Mouse (Mus musculus): Measurements from ENCODE around the gene Rln1. TPM values are rescaled to one million over a fixed set of nuclear protein-coding genes. Genes with fewer than 3 reads are reported as not detected.

Gene Rln1
- total RNA-seq, 1 experiment from 2014 or later, result not detected

- ATAC-seq (replicated peaks in 1 of 2; ENCODE audit: insufficient read depth in 1 of 2, low FRiP score in 2 of 2, low TSS enrichment in 1 of 2, low read depth in 1 of 2, poor library complexity in 2 of 2, severe bottlenecking in 2 of 2), result no peak
Measured at GRCm38 (mm10) chr19:29364076-29364475, 29.6 kb upstream of the Rln1 start.

DNA sequence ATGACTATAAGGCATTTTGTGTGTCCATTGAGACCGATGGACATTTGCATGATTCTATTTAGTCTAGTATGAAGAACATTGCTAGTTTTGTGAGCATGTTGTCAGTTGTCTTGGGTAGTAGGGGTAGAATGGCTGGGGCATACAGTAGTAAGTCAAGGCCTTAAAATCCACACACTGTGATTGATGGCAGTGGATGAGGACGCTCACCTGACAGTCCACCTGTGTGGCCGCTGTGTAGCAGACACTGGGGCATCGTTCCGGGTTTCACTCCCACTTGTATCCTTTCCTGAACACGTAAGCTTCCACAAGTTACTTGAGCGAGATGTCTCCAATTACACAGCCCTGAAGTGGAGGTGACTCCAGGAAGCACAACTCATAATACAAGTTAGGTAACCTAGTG, 29.1 kb upstream of the Rln1 start:
- no peak for ATAC-seq (replicated peaks in 1 of 2; ENCODE audit: insufficient read depth in 1 of 2, low FRiP score in 2 of 2, low TSS enrichment in 1 of 2, low read depth in 1 of 2, poor library complexity in 2 of 2, severe bottlenecking in 2 of 2)

DNA sequence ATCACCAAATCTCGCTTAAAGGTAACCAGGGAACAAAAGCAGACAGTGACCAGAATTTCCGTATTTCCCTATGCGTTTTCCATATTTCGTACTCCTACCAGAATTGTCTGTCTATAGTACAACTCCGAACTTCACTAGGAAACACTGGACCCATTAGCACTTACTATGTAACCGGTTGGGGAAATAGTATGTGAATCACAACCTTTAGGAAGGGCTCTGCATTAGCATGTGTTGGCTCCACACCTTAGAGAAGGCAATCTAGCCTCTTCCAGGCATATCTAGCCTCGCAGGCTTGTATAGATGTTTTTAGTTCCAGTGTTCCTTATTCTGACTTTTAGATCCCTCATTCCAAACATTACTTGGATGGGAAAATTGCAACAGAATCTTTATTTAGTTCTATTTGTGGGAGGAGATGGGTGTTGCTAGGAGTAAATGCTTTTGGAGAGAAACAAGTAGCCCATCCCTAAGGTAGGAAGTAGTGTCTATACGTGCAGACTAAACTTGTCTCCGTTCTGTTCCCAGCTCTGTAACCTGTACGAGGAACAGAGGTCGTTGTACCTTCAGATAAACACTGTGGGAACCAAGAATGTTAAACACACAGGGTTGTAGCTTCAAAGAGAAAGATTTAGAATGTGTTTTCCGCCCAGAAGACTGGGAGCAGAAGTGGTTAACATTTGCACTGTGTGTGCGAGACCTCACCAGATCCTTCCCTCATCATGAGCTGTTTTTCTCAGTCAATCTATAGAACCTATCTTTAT, 27.9 kb upstream of the Rln1 start:
- ATAC-seq (replicated peaks in 1 of 2; ENCODE audit: insufficient read depth in 1 of 2, low FRiP score in 2 of 2, low TSS enrichment in 1 of 2, low read depth in 1 of 2, poor library complexity in 2 of 2, severe bottlenecking in 2 of 2), result no peak

DNA sequence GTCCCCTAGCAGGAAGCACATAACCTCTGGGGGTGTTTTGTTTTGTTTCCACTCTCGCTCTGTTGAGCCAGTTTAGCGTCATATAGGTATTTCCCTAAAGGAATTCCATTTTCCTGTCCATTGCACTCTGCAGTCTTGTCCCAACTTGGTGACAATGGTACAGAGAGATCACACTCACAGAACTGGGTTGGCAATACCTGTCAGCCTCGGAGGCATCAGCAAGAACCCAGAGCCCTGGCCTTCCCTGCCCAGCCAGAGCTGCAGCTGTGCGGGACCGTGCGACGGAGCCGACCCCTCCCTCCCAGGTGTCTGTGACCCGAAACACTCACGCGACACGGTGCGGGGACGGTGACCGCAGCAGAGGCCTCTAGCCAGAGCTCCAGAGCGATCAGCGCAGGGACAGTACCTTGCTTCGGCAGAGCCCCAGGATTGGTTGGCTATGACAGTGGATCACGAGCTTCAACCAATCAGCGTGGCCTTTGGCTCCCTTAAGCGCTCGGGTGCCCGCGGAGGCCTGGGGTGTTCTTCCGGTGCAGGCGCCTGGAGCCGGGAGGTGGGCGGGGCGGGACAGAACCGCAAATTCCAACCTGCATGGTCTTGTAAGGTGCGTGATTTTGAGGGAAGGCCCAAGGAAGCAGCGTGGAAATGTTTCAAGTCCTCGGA, 27.1 kb upstream of the Rln1 start:
- peak; percentile 97 to 98 for ATAC-seq (replicated peaks in 1 of 2; ENCODE audit: insufficient read depth in 1 of 2, low FRiP score in 2 of 2, low TSS enrichment in 1 of 2, low read depth in 1 of 2, poor library complexity in 2 of 2, severe bottlenecking in 2 of 2)

GRCm38 (mm10) chr19:29360251-29360650, 25.8 kb upstream of the Rln1 start:
- no peak for ATAC-seq (replicated peaks in 1 of 2; ENCODE audit: insufficient read depth in 1 of 2, low FRiP score in 2 of 2, low TSS enrichment in 1 of 2, low read depth in 1 of 2, poor library complexity in 2 of 2, severe bottlenecking in 2 of 2)

DNA sequence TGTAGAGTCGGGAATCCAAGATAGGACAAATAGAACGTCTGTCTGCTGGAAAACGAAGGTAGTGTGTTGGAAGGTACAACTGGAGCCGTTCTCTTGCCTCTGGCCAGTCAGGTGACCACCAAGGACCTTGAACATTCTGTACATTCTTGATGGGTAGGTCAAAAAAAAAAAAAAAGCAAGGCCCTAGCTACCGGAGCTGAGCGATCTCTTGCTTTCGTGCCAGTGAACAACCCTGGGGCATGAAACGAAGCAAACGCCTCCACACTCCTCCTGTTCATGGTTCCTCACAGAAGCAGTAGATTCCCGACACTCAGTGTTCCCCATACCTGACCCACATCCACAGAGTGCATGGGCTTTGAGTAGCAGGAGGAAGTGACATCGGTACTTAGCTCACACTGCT, 21.8 kb upstream of the Rln1 start:
- ATAC-seq (replicated peaks in 1 of 2; ENCODE audit: insufficient read depth in 1 of 2, low FRiP score in 2 of 2, low TSS enrichment in 1 of 2, low read depth in 1 of 2, poor library complexity in 2 of 2, severe bottlenecking in 2 of 2), result no peak

DNA sequence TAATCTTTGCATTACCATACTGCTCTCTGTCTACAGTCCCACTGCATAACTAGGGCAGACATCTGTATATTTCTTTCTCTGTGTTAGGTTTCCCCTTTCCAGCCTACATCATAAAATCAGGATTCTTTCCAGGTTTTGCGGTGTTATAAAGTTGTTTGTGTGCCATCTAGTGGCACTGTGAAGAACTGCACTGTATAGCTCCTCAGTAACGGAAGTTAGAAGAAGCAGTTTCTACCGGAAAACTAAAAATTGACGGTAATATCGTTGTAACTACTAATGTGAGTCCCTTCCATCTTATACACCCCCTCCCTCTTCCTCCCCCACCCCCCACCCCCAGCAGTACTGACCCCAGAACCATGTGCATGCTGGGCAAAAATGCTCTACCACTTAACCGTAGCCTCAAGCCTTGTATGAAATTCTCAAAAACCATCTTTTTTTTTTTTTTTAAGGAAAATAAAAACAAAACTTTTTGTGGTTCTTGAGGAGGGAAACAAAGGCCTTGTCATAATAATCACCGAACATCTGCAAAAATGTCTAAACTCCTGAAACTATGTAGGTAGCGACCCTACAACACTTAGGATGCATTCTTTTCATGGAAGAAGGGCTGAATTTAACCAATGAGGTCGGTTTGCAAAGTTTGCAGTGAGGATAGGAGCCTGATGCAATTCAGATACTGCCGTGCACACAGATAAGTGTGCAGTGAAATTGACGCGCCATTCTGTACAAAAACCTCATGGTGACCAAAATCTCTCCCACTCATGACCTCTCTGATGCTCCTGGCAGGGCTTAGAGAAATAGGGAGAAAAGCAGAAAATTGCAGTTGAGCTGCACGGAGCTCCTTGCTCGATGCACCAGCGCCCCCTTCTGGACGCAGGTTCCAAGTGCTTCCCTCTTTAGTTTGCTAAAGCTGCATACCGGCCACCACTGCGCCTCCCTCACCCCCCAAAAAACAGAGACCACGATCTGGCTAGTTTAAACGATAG, 20.7 kb upstream of the Rln1 start:
- ATAC-seq (replicated peaks in 1 of 2; ENCODE audit: insufficient read depth in 1 of 2, low FRiP score in 2 of 2, low TSS enrichment in 1 of 2, low read depth in 1 of 2, poor library complexity in 2 of 2, severe bottlenecking in 2 of 2), result peak; percentile 85 to 89

DNA sequence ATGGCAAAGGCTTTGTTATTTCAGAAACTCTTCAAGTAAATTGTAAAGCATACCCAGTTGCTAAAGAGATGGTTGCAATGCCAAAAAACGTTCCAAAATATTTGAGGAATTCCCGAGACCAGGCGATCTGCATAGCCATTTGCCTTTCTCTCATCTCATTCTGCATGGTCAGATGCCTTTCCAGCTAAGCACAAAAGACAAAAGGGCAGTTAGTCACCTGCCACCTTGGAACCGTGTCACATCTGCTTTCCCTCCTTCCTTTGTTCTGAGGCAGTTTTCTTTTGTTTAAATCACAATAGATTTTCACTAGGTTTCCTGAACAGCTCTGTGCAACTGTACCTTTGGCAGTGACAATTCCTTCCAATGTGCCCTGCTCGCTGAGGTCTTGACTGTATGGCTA, 16.5 kb upstream of the Rln1 start:
- no peak for ATAC-seq (replicated peaks in 1 of 2; ENCODE audit: insufficient read depth in 1 of 2, low FRiP score in 2 of 2, low TSS enrichment in 1 of 2, low read depth in 1 of 2, poor library complexity in 2 of 2, severe bottlenecking in 2 of 2)

- no peak for ATAC-seq (replicated peaks in 1 of 2; ENCODE audit: insufficient read depth in 1 of 2, low FRiP score in 2 of 2, low TSS enrichment in 1 of 2, low read depth in 1 of 2, poor library complexity in 2 of 2, severe bottlenecking in 2 of 2)
Measured at GRCm38 (mm10) chr19:29345636-29346035, 11.2 kb upstream of the Rln1 start.

GRCm38 (mm10) chr19:29344868-29345267, 10.4 kb upstream of the Rln1 start:
- ATAC-seq (replicated peaks in 1 of 2; ENCODE audit: insufficient read depth in 1 of 2, low FRiP score in 2 of 2, low TSS enrichment in 1 of 2, low read depth in 1 of 2, poor library complexity in 2 of 2, severe bottlenecking in 2 of 2), result no peak

DNA sequence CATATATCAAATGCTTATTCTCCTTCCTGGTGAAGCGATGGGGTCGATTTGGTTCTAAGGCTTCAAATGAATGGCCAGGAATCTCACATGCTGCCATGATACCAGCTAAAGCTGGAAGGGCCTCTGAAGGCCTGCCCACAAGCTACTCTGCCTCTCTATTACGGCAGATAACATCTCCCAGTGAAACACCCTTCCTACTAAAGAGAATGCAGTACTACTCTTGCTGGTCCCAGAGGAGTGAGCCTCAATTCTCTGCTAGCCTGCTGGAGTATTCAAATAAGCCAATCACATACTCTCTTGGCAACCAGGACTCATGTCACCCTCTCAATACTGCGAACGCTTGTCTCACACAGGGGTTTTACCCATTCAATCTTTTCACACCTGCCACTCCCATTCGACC, 7.8 kb upstream of the Rln1 start:
- ATAC-seq (replicated peaks in 1 of 2; ENCODE audit: insufficient read depth in 1 of 2, low FRiP score in 2 of 2, low TSS enrichment in 1 of 2, low read depth in 1 of 2, poor library complexity in 2 of 2, severe bottlenecking in 2 of 2), result no peak

GRCm38 (mm10) chr19:29341029-29341428, 6.6 kb upstream of the Rln1 start:
- ATAC-seq (replicated peaks in 1 of 2; ENCODE audit: insufficient read depth in 1 of 2, low FRiP score in 2 of 2, low TSS enrichment in 1 of 2, low read depth in 1 of 2, poor library complexity in 2 of 2, severe bottlenecking in 2 of 2), result no peak

- no peak for ATAC-seq (replicated peaks in 1 of 2; ENCODE audit: insufficient read depth in 1 of 2, low FRiP score in 2 of 2, low TSS enrichment in 1 of 2, low read depth in 1 of 2, poor library complexity in 2 of 2, severe bottlenecking in 2 of 2)
Measured at GRCm38 (mm10) chr19:29336624-29337023, 2.2 kb upstream of the Rln1 start.

- no peak for ATAC-seq (replicated peaks in 1 of 2; ENCODE audit: insufficient read depth in 1 of 2, low FRiP score in 2 of 2, low TSS enrichment in 1 of 2, low read depth in 1 of 2, poor library complexity in 2 of 2, severe bottlenecking in 2 of 2)
Measured at GRCm38 (mm10) chr19:29326822-29327552, 7.5 kb downstream of the Rln1 start.

DNA sequence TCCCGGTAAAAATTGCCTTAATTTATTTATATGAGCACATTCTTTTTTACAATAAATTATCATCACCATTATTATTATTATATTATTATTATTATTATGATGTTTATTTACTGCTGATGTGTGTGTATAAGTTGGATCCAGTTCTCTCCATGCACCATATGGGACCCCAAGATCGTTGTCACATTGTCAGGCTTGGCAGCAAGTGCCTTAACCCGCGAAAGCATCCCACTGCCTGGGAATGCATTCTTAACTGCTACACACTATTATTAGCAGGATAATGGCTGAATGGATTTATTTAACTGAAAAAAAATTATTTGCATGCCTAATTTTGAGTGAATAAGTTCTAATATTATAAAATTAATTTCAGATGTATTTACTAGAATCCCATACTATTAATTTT, 8.1 kb downstream of the Rln1 start:
- no peak for ATAC-seq (replicated peaks in 1 of 2; ENCODE audit: insufficient read depth in 1 of 2, low FRiP score in 2 of 2, low TSS enrichment in 1 of 2, low read depth in 1 of 2, poor library complexity in 2 of 2, severe bottlenecking in 2 of 2)

DNA sequence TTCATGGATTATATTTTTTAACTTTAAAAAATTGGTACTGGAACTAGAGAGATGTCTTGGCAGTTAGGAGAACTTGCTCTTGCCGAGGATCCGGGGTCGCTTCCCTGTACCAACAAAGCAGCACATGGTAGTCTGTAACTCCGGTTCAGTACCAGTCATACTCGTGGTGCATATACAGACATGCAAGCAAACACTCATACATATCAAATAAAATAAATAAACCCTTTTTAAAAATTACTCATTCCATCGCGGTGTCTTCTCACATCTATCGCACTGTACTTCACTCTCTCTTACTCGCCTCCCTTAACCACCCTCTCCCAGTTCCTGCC, 8.7 kb downstream of the Rln1 start:
- no peak for ATAC-seq (replicated peaks in 1 of 2; ENCODE audit: insufficient read depth in 1 of 2, low FRiP score in 2 of 2, low TSS enrichment in 1 of 2, low read depth in 1 of 2, poor library complexity in 2 of 2, severe bottlenecking in 2 of 2)

DNA sequence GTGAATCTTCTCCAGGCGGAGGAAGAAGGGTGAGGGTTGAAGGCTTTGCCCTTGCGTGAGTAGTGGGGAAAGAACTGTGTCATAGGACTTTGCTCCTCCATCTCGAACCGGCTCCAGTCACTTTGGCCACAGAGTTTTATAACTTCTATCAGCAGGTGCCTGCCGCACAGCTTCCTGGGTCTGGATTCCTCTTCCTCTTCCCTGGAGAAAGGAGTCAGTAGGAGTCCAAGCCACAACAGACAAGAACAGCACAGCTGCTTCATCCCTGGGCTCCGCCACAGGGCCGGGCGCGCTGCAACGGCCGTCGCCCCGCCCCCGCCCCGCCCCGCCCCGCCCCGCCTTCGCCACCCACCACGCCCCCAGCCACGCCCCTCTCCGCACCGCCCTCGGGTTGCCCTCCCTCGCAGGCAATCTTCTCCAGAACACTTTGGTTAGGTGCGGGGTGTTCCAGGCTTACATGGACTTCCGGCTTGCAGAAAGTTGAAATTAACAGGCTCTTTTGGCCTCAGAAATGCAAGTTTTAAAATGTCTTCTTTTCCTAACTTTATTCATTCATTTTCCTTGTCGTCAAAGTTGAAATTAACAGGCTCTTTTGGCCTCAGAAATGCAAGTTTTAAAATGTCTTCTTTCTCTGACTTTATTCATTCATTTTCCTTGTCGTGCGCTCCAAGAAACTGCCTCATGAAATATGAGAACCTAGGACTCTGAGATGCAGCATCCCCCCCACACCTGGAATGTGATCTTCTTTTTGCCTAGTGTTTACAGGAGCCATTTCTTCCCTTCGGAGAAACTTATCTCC, 9.2 kb downstream of the Rln1 start, which contains the start of gene Insl6:
Insl6 (minus strand) TSS at position 304 of the 799 bp plus-strand sequence.
- ATAC-seq (replicated peaks in 1 of 2; ENCODE audit: insufficient read depth in 1 of 2, low FRiP score in 2 of 2, low TSS enrichment in 1 of 2, low read depth in 1 of 2, poor library complexity in 2 of 2, severe bottlenecking in 2 of 2), result peak; percentile 63 to 75
